Mouse (Mus musculus): ENCODE measurements around the gene Nckap5l. TPM values are rescaled to one million over a fixed set of nuclear protein-coding genes. Genes with fewer than 3 reads are reported as not detected.
"Not testable (repeated sequence)": the region's sequence is repeated elsewhere in the genome, so short reads cannot be mapped to it uniquely, and the experiment has no call there.

The Nckap5l gene
- total RNA-seq, 4 experiments from 2014 or later, result 3.2 to 5.2 (median 4.4) TPM

DNA sequence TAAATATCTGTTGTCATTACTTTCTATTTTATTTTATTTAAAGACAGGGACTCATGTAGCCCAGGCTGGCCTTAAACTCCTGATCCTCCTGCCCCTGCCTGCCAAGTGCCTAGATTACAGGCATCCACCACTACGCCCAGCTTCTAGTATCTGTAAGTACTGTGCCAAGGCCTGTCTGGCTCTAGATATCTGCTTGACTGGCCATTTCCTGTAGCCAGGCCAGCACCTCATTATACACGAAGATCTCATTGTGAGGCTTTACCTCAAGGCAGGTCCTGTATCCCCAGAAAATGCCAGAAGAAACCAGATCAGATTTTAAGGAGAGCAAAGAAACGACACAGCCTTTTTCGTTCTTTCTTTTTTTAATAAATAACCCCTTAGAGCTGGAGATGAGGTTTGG is 12.2 kb upstream of the Nckap5l start:
- DNase-seq (ENCODE audit: low spot score), result no peak

DNA sequence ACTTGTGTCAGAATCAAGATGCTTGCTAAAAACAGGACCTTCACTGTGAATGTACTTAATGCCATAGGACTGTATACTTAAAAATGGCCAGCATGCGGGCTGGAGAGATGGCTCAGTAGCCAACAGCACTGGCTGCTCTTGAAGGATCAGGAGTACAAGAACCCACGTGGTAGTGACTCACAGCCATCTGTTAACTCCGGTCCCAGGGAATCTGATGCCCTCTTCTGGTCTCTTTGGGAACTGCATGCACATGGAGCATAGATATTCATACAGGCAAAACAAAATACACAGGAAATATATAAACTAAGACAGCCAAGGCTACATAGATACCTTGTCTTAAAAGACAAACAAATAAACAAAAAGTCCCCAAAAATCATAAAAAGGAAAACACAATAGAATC is 11.5 kb upstream of the Nckap5l start:
- peak; percentile 87 for DNase-seq (ENCODE audit: low spot score)

- no peak for DNase-seq (ENCODE audit: low spot score)
These were observed 5.6 kb upstream of the Nckap5l start for GRCm38 (mm10) chr15:99463194-99463593.

GRCm38 (mm10) chr15:99456963-99457605 is 464 bp downstream of the Nckap5l start:
- peak; percentile 67 for DNase-seq (ENCODE audit: low spot score)

DNA sequence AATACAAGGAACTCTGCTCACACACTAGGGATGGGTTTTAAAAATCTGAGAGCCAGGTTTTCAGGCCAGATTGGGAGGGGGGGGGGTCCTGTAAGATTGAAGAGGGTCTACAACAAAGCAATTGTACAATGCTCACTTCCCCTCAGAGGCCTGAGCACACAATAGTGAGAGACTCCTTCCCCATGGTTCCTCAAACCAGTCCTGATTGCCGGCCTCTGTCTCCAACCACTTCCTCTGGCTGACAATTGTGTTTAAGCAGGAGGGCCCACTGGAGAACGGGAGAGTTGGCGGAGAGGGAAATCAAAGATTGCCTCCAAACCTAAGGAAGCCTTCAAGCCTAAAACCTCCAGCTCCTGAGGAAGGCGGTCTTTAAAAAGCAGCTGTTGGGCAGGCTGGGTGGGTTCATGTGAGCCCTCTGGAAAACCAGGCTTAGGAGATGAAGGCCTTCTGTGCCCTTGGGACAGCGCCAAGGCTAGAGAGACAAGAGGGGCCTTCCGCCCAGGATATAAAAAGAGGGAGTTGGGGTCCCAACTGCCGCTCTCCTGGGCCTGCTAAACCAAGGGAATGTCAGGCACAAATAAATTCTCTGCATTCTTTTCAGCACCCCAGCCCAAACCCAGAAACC is 1.1 kb downstream of the Nckap5l start:
- DNase-seq (ENCODE audit: low spot score), result peak; percentile 35

GRCm38 (mm10) chr15:99455415-99455814 is 2.1 kb downstream of the Nckap5l start:
- DNase-seq (ENCODE audit: low spot score), result no peak

DNA sequence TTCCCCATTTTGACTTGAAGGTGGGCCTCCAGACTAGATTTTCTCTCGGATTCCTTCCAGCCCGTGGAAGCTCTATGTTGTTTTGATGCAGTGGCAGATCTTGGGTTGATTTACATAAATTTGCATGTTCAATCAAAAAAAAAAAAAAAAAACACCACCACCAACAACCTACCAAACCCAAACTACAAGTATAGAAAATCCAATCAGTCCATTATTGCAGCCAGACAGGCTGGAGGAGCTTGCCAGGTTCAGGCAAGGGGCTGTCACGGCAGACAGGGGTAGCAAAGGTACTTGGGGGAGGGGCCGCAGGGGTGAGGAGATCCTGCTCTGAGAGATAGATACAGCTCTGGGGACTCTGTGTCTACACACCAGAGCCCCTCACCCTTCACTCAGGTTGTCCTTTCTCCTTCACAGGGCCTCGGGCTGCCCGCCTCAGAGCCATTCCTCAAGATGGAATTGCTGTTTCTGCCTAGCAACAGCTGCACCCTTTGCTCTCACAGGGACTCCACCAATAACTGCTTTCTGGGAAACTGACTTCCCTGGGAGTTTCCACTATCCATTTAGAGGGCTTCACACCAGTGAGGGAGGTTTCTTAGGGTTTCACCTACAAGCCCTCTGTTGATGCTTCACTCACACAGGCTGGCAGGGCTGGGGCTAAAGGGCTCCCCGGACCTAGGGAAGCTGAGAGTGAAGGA is 2.8 kb downstream of the Nckap5l start:
- no peak for DNase-seq (ENCODE audit: low spot score)

GRCm38 (mm10) chr15:99453153-99453900 is 4.2 kb downstream of the Nckap5l start:
- DNase-seq (ENCODE audit: low spot score), result no peak

- DNase-seq (ENCODE audit: low spot score), result no peak
These were observed 7.7 kb downstream of the Nckap5l start for GRCm38 (mm10) chr15:99449751-99450280.

DNA sequence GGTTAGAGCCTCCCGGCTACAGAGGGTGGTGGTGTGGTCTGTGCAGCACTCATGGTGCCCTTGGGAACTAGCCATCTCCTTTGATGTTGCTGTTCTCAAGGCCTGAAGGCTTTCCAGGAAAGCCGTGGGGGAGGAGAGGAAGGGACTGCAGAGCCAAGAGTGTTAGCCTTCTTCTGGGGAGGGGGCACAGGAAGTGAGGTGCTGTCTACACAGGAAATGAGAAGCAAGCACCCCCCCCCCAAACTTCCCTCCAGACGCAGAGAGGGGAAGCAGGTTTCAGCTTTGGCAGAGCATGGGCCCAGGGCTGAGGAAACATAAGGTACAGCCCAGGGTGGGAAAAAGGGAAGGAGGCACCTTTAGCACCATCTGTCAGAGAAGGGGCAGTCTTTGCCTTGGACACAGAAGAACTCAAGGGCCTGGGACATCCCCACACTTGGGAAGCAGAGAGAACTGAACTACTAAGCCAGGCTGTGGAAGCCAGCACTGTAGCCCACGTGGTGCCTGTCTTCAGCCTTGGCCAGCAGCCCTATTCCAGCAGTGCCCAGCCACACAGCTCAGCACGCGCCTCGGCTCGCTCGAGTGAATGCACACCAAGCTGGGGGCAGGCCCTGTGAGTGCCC is 8.3 kb downstream of the Nckap5l start:
- DNase-seq (ENCODE audit: low spot score), result no peak

DNA sequence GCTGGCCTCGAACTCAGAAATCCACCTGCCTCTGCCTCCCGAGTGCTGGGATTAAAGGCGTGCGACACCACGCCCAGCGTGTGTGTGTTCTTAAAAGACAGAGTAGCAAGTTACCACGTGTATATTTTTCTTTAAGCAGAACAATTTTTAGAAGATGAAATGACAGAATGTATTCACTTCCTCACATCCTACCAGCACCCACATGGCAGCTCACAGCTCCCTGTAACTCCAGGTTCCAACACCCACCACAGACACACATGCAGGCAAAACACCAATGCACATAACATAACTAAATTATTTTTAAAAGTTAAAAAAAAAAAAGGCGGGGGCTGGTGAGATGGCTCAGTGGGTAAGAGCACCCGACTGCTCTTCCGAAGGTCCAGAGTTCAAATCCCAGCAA is 11.4 kb downstream of the Nckap5l start:
- not testable (repeated sequence) for DNase-seq (ENCODE audit: low spot score)

DNA sequence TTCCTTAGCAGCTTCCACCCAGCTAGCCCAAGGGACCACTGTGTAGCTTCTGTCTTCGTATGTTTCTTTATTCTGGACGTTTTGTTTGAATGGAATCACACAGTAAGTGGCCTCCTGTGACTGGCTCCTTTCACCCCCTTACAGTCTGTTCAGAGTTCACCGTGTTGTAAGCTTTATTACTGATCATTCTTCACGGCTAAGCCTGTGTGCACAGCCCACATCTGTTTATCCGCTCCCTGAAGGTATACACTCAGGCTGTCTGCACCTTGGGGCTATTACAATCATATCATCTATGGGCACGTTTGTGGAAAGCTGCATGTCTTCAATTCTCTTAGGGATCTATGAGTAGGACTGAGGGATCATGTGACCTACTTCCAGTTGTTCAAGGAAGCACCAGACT is 12.0 kb downstream of the Nckap5l start:
- no peak for DNase-seq (ENCODE audit: low spot score)

DNA sequence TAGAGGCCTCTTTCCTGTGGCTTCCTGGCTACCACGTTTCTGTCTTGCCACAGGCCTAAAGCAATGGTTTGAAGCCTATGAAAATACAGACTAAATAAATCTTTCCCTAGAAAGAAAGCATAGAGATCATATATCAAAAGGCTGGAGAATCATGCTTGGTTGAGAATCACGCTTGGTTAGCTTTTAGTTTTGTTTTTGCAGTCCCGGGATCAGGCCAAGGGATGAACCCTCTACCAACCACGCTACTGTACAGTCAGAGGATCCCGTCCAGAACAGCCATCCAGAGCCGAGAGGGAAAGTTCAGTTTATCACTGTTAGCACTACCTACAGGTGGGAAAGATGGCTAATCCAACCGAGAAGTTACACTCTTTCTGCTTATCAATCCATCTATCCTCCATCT is 15.2 kb downstream of the Nckap5l start:
- DNase-seq (ENCODE audit: low spot score), result no peak

DNA sequence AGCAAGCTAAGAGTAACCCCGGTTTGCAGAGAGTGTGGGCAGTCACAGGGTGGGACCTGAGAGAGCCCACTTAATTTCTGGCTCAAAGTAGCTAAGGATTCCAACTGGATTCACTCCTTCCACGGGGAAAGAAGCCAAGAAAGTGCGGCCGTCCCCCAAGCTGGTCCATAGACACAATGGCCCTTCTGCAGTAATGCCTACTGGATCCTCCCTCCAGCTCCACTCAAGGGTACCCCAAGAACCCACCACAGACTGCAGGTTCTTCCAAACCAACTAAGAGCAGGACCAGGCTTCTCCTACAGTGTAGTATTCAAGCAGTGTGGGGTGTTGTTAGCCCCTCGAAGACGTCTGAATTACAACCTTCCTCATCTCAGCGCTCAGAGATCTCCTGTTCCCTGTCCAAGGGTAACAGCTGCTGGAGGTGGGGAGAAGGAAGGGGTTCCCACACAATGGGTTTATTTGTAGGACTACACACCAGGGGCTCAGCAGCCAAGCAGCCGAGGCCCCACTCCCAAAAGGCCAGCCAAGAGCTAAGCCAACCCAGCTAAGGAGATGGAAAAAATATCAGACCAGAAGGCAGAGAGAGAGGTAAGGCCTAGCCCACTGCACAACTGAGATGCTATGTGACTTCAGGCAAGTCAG is 16.6 kb downstream of the Nckap5l start:
- no peak for DNase-seq (ENCODE audit: low spot score)

DNA sequence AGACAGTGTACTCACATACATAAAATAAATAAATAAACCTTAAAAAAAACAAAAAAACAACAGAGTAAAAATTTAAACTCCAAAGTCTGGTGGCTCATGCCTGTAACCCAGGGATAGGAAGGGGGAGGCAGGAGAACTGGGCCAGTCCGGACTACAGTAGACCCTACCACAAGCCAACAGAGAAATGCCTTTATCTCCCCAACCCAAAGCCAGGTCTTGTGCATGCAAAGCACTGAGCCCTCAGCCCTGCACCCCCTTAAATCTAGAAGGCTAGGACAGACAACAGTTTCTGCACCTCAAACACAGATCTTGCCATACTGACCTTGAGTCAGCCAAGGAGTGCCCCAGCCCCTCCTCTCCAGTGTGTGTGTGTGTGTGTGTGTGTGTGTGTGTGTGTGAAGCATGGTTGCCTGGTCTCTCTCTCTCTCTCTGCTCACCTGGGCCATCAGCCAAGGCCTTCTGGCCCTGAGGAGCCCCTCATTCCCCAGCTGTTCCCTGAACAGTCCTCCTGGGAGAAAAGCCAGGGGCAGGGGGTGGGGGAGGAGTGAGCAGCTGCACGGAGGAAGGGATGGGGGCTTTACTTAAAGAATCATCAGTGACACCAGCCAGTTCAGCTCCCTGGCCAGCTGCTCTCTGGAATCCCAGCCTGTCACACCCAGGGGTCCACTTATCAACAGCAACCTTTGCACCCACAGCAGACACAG is 17.3 kb downstream of the Nckap5l start:
- DNase-seq (ENCODE audit: low spot score), result no peak

DNA sequence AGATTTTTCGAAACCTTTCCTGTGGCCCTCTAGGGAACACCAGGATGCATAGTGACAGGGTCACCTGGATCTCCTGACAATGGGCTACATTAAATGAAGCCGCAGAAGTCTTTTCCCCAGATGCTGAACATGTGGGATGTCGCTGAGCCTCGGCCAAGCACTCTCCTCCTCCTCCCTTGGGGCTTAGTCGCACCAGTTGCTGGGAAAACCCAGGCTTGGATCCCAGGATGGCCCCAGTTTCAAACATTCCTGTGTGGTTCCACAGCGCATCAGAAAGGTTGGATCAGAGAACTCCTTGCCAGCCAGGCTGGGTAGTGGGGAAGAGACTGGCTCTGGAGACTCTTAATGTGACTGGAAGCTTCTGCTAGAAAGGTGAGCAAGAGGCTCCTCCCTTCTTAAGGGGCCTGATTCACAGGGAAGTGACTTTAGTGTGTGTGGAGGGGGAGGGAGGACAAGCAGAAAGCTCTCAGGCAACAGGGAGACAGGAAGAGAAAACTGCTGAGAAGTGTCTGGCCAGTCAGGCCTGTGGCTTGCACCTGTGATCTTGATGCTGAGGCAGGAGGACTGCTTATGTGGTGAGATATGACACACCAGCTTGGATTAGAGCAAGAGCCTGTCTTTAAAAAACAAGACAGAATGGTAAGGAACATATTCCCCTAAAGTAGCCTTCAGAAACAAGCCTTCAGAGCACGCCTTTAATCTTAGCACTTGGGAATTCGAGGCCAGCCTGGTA is 18.4 kb downstream of the Nckap5l start:
- no peak for DNase-seq (ENCODE audit: low spot score)

GRCm38 (mm10) chr15:99433913-99434312 is 23.6 kb downstream of the Nckap5l start:
- no peak for DNase-seq (ENCODE audit: low spot score)

GRCm38 (mm10) chr15:99433081-99433718 is 24.3 kb downstream of the Nckap5l start:
- no peak for DNase-seq (ENCODE audit: low spot score)

GRCm38 (mm10) chr15:99431967-99432366 is 25.6 kb downstream of the Nckap5l start:
- no peak for DNase-seq (ENCODE audit: low spot score)

All from heart, adult 8-10 months (tissue).